Mouse (Mus musculus) CH12.LX (cell line): ENCODE data around the gene Arl5a. TPM values are rescaled to one million over a fixed set of nuclear protein-coding genes. Genes with fewer than 3 reads are reported as not detected.

ENCODE experiments used
- DNase-seq: peaks from one replicate; pipeline ENCODE4 v3.0.0-alpha.2; 2013; ENCODE audit errors: extremely low read depth
- H3K27ac ChIP-seq: 2 replicates; pipeline ENCODE4 v1.5.1; 2012; ENCODE audit warnings: low read depth, mild to moderate bottlenecking, control low read depth, moderate library complexity; ENCODE audit not compliant: insufficient read depth
- H3K27me3 ChIP-seq: replicated peaks from 2 replicates; pipeline ENCODE3; 2012; ENCODE audit warnings: inconsistent platforms
- H3K36me3 ChIP-seq, 2 experiments: replicated peaks in 1 of 2; 2 replicates each; pipeline versions ENCODE3 to v1.6.1; 2012; ENCODE audit warnings: inconsistent platforms in 1 of 2, low read length in 1 of 2, mild to moderate bottlenecking in 1 of 2, mixed read lengths in 1 of 2, moderate library complexity in 1 of 2; ENCODE audit not compliant: control insufficient read depth in 1 of 2, insufficient read depth in 1 of 2
- H3K4me1 ChIP-seq, 2 experiments: 2 replicates each; pipeline ENCODE4 v1.6.1; 2012; ENCODE audit warnings: inconsistent platforms in 1 of 2, moderate library complexity in 1 of 2; ENCODE audit not compliant: insufficient read depth in 2 of 2, control insufficient read depth in 1 of 2
- H3K4me2 ChIP-seq: 2 replicates; pipeline ENCODE4 v1.6.1; 2012; ENCODE audit warnings: low read depth, mild to moderate bottlenecking, control low read depth; ENCODE audit not compliant: poor library complexity, insufficient read depth, severe bottlenecking
- H3K4me3 ChIP-seq, 3 experiments: fragments of 150-350 bp in 1 of 3; sonication (generic) in 1 of 3; replicated peaks in 1 of 3; 2 replicates each; pipeline versions ENCODE3 to v1.5.1; 2011 to 2012; ENCODE audit warnings: low read depth in 2 of 3, low read length in 2 of 3, mild to moderate bottlenecking in 2 of 3, moderate library complexity in 2 of 3, control low read depth in 1 of 3, improper control_type of control experiment in 1 of 3, inconsistent platforms in 1 of 3, mixed read lengths in 1 of 3; ENCODE audit not compliant: poor library complexity in 1 of 3
- H3K79me2 ChIP-seq: replicated peaks from 2 replicates; pipeline ENCODE4 v1.6.1; 2012; ENCODE audit warnings: mild to moderate bottlenecking, moderate library complexity; ENCODE audit not compliant: control insufficient read depth, poor library complexity, insufficient read depth, severe bottlenecking; ENCODE audit errors: extremely low read depth
- H3K9ac ChIP-seq: 2 replicates; pipeline ENCODE4 v1.6.1; 2012; ENCODE audit warnings: low read depth, mild to moderate bottlenecking, control low read depth, moderate library complexity; ENCODE audit not compliant: insufficient read depth
- H3K9me3 ChIP-seq: replicated peaks from 2 replicates; pipeline ENCODE3; 2012; ENCODE audit warnings: low read length, inconsistent platforms, mixed read lengths
- CHD1 ChIP-seq: IDR thresholded peaks from 2 replicates; pipeline ENCODE4 v1.6.1; 2012; ENCODE audit warnings: low read depth, low read length, improper control_type of control experiment, inconsistent platforms
- CHD2 ChIP-seq: IDR thresholded peaks from 2 replicates; pipeline ENCODE4 v1.6.1; 2011; ENCODE audit warnings: low read length, improper control_type of control experiment
- GABPA ChIP-seq: IDR thresholded peaks from 2 replicates; pipeline ENCODE4 v1.6.1; 2012; ENCODE audit warnings: low read depth, low read length, improper control_type of control experiment, inconsistent platforms; ENCODE audit not compliant: insufficient replicate concordance
- IRF4 ChIP-seq: IDR thresholded peaks from 2 replicates; pipeline ENCODE4 v1.6.1; 2014; ENCODE audit warnings: low read depth, mild to moderate bottlenecking, inconsistent platforms, low read length, improper control_type of control experiment
- JUN ChIP-seq: IDR thresholded peaks from 2 replicates; pipeline ENCODE4 v1.6.1; 2011; ENCODE audit warnings: low read depth, mild to moderate bottlenecking, low read length, improper control_type of control experiment, moderate library complexity; ENCODE audit not compliant: insufficient read depth
- MAX ChIP-seq: IDR thresholded peaks from 2 replicates; pipeline ENCODE4 v1.6.1; 2011; ENCODE audit warnings: low read length, improper control_type of control experiment
- MAZ ChIP-seq: IDR thresholded peaks from 2 replicates; pipeline ENCODE4 v1.6.1; 2012; ENCODE audit warnings: low read depth, mild to moderate bottlenecking, inconsistent platforms, low read length, improper control_type of control experiment, moderate library complexity
- MXI1 ChIP-seq: IDR thresholded peaks from 2 replicates; pipeline ENCODE4 v1.6.1; 2011; ENCODE audit warnings: mild to moderate bottlenecking, low read depth, low read length, improper control_type of control experiment
- SMC3 ChIP-seq: IDR thresholded peaks from 2 replicates; pipeline ENCODE4 v1.6.1; 2011; ENCODE audit warnings: low read depth, low read length, improper control_type of control experiment
- UBTF ChIP-seq: IDR thresholded peaks from 2 replicates; pipeline ENCODE4 v1.6.1; 2012; ENCODE audit warnings: low read depth, mild to moderate bottlenecking, inconsistent platforms, low read length, improper control_type of control experiment, moderate library complexity
- USF1 ChIP-seq: IDR thresholded peaks from 2 replicates; pipeline ENCODE4 v1.6.1; 2014; ENCODE audit warnings: low read depth, mild to moderate bottlenecking, inconsistent platforms, low read length, improper control_type of control experiment
- ZC3H11A ChIP-seq: IDR thresholded peaks from 2 replicates; pipeline ENCODE4 v1.6.1; 2012; ENCODE audit warnings: low read depth, mild to moderate bottlenecking, inconsistent platforms, low read length, improper control_type of control experiment
- dilution Hi-C: fragments of 300-500 bp; cut with MboI; formaldehyde crosslinking; loops from 2 replicates; pipeline ENCODE4 v1.14.3; 2020; ENCODE audit warnings: low sequenced_read_pairs; ENCODE audit not compliant: extremely low pct_unique_long_range_greater_than_20kb, extremely low pct_ligation_motif_present
- in situ Hi-C: fragments of 300-500 bp; cut with MboI; formaldehyde crosslinking; loops from 3 replicates; pipeline ENCODE4 v1.14.3; 2019; ENCODE audit warnings: low sequenced_read_pairs, low pct_ligation_motif_present, low pct_unique_long_range_greater_than_20kb, mixed read lengths
- polyA plus RNA-seq: library from polyadenylated mRNA; unstranded; fragments of >175 nt; gene quantifications from 2 replicates; pipeline ENCODE4 v1.2.1, GENCODE M21; 2012; ENCODE audit warnings: low read depth; ENCODE audit not compliant: insufficient read length
- total RNA-seq, 2 experiments: library from RNA; depleted of rRNA; stranded (reverse); fragments of 300-350 nt in 1 of 2; fragments of >200 nt in 1 of 2; gene quantifications; 2 replicates each; pipeline ENCODE4 v1.2.3; 2012 to 2014

Arl5a gene
- total and polyA plus RNA-seq, 3 experiments, result 16.3 to 65.2 (median 36.0) TPM

- Histone ChIP-seq H3K79me2 (peaks cover 39% of the 10 kb centered on the region), H3K4me3 (peak overlapping the region; percentile 39 to 91 (median 62)), H3K27me3 (peaks cover 3% of the 10 kb centered on the region), H3K36me3 (no peaks in the 10 kb centered on the region), H3K4me2 (peak overlapping the region; percentile 100), H3K27ac (no peak overlapping the region), H3K4me1 (peaks cover 11 to 61% of the 10 kb centered on the region in 2 experiments), H3K9me3 (no peaks in the 10 kb centered on the region), H3K9ac (peak overlapping the region; percentile 75)
- in situ Hi-C loops, result no loop called here
- no peak for DNase-seq
- dilution Hi-C loops, result no loop called here
- TF ChIP-seq GABPA (no peak), IRF4 (peak; percentile 41; the same call in 1 of the 2 replicates), CHD2 (peak; percentile 55)
These were observed 758 bp upstream of the Arl5a start for GRCm38 (mm10) chr2:52425523-52425795.

DNA sequence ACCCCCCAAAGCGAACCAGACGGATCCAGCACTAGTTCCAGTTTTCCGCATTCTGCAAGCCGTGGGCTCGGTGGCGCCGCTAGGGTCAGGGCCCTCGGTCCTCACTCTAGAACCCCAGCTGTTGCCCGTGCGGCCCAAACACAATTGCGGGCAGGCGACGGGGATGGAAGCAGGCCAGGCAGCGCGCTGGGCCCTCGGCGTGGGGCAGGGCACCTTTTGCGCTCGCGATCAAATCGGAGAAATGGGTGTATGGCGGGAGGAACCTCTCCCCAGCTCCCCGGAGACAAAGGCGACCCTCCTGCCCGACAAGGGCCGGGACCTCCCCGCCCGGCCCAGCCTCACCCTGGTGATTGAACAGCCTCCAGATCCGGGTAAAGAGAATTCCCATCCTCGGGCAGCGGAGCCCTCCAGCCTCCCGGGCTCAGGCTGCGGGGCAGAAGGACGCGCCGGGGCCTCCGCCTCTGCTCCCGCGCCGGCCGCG is 413 bp downstream of the Arl5a start:
- H3K79me2 ChIP-seq, result peaks cover 51% of the 10 kb centered on the region
- peaks cover 16 to 68% of the 10 kb centered on the region in 2 experiments for H3K4me1 ChIP-seq
- in situ Hi-C loops, result loop anchor here (25.0 kb wide), 1 partner anchor 163 kb away; no protein-coding TSS in a partner anchor
- no peak overlapping the region for H3K4me2 ChIP-seq
- no peak for TF ChIP-seq MAZ
- peak; percentile 29; the same call in 1 of the 2 replicates for TF ChIP-seq CHD2
- TF ChIP-seq UBTF, result peak; percentile 40; the same call in 1 of the 2 replicates
- TF ChIP-seq, all 38 proteins: peak for 2
- Histone ChIP-seq H3K27ac (peak overlapping the region; percentile 3; the same call in 1 of the 2 replicates), H3K27me3 (peaks cover 3% of the 10 kb centered on the region), H3K9ac (peak overlapping the region; percentile 79), H3K36me3 (no peaks in the 10 kb centered on the region), H3K9me3 (no peaks in the 10 kb centered on the region), H3K4me3 (peak overlapping the region; percentile 88 to 91 (median 89))
- peak; percentile 33 for DNase-seq
- dilution Hi-C loops, result no loop called here

DNA sequence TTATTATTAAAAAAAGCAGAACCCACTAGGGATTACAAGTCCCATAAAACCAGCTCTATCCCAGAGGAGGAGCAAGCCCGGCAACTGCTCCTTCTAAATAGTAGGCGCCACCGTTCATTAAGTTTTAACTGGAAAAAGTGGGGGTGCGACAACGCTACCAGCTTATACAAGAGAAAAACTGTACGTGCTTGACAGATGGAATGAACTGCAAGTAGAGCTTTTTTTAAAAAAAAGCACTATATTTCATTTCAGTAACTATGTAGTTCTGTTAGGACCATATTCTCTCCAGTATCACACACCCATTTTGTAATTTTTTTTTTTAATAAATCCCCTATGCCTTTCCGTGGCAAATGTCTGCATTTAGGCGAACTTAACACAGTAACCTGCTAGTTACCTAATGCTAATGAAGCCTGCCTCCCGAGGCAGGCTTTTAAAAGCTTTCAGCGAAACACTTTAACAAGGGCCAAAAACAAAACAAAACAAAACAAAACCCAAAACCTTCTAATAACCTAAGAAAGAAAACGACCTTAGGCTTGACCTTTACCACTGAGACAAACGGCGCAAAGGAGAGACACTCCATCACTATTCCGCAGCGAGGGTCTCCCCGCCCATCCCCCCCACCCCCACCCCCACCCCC is 972 bp downstream of the Arl5a start:
- DNase-seq, result no peak
- no peak overlapping the region for H3K27ac ChIP-seq
- dilution Hi-C loops, result no loop called here

More for the DNA sequence above, 972 bp downstream of the Arl5a start:
- Histone ChIP-seq H3K79me2 (peaks cover 56% of the 10 kb centered on the region), H3K27me3 (peaks cover 3% of the 10 kb centered on the region), H3K4me3 (peak overlapping the region; percentile 88 to 91 (median 89)), H3K4me1 (peaks cover 20 to 69% of the 10 kb centered on the region in 2 experiments), H3K36me3 (no peaks in the 10 kb centered on the region), H3K9me3 (no peaks in the 10 kb centered on the region), H3K4me2 (peak overlapping the region; percentile 98), H3K9ac (peak overlapping the region; percentile 79)
- TF ChIP-seq USF1 (no peak), SMC3 (no peak), CHD1 (peak; percentile 93), CHD2 (0 out of 2 replicates have a peak, but pooled peaks have one; percentile 23), MAX (0 out of 2 replicates have a peak, but pooled peaks have one; percentile 5), ZC3H11A (no peak), MXI1 (no peak), JUN (no peak)
- in situ Hi-C loops, result loop anchor here (25.0 kb wide), 1 partner anchor 164 kb away; no protein-coding TSS in a partner anchor
